Mouse (Mus musculus): ENCODE measurements around the gene Ankrd23. TPM values are rescaled to one million over a fixed set of nuclear protein-coding genes. Genes with fewer than 3 reads are reported as not detected.
A peak's percentile ranks its signal among the peaks of the same experiment; 100 is the strongest.

Ankrd23 gene
- polyA plus RNA-seq, 1 experiment from 2014 or later: 16.3 TPM

DNA sequence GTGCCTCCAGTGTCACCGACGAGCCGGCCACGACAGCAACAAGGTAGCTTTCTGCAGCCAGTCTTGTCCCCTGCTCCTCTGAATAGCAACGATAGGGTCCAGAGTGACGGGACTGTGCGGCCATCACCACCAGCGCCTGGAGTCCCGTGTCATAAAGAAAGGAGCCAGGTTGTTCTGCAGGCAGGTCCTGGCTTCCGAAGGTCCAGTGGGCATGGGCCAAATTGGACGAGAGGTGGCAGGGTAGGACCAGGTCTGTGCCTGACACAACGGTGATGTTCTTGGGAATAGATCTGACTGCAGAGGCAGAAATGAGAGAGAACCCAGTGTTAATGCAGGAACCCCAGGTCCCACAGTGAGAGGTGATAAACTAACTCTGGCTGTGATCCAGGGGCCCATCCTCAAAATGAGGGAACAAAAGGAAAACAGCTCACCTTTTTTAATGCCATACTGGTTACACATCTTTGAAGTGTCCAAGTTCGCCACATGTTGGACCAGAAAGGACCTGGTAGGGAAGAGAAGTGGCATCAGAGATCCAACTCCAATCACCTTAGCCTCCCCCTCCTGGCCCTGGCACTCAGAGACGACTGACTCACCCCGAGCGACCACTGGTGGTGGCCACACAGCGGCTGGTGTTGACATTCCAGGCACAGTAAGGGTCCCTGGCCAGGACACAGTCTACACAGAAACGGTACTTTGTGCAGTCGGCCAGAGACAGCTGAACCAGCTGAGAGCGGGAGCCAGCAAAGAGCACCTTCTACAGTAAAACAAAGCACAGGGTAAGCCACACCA is 13.6 kb upstream of the Ankrd23 start:
- 79% methylated on average over 20 of the region's 20 CpGs for WGBS
- no peaks in the 10 kb centered on the region for H3K27me3 ChIP-seq
- H3K4me1 ChIP-seq (replicated peaks): peaks cover 71% of the 10 kb centered on the region
- H3K9me3 ChIP-seq: no peaks in the 10 kb centered on the region
- no peak overlapping the region for H3K4me2 ChIP-seq
- H3K4me3 ChIP-seq: no peak overlapping the region
- no peak overlapping the region for H3K27ac ChIP-seq
- H3K36me3 ChIP-seq: peaks cover 73% of the 10 kb centered on the region
- ATAC-seq (ENCODE audit: low FRiP score): no peak
- H3K9ac ChIP-seq: peak overlapping the region; percentile 51; the same call in 1 of the 2 replicates

DNA sequence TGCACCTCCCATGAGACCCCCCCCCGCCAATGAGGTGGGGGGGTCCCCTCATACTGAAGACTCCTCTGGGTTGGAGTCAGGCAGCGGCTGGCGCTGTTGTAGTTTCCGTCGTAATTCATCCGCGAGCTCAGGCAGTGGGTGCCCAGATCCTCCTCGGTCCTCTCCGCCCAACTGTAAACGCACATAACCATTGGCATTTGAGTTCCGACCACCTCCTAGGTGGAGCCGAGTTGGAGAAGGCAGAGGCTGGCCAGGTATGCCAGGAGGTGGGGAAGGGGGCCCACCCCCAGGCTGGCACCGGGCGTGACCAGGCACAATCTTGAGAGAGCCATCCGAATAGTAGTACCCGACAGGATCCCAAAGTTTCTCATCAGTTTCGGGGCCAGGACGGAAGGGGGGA is 12.8 kb upstream of the Ankrd23 start:
- no peaks in the 10 kb centered on the region for H3K27me3 ChIP-seq
- peak overlapping the region; percentile 51; the same call in 1 of the 2 replicates for H3K9ac ChIP-seq
- H3K4me3 ChIP-seq: no peak overlapping the region
- H3K4me2 ChIP-seq: 0 out of 2 replicates have a peak overlapping the region, but pooled peaks have one; percentile 13
- no peak for ATAC-seq (ENCODE audit: low FRiP score)
- H3K27ac ChIP-seq: no peak overlapping the region
- H3K36me3 ChIP-seq: peaks cover 66% of the 10 kb centered on the region
- WGBS: 87% methylated on average over 18 of the region's 18 CpGs
- H3K4me1 ChIP-seq (replicated peaks): peaks cover 63% of the 10 kb centered on the region
- no peaks in the 10 kb centered on the region for H3K9me3 ChIP-seq

DNA sequence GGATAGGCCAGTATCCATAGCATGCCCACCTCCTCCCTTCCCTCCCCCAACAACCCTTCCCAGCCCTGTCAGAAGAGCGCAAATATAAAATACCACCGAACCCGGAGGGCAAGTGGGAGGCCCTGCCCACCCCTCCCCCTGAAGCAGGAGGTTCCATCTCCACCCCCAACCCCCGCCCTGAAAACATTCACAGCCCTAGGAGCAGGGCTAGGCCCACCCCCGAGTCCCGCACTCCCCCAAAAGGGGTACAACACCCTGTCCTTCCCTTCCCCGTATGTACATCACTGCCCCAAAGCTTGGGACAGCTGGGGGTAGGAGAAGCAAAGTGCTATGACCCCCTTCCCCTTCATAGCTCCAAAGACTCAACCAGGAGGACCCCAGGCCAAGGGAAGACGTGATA is 12.1 kb upstream of the Ankrd23 start:
- Histone ChIP-seq H3K4me3 (no peak overlapping the region), H3K4me2 (no peak overlapping the region), H3K9ac (peak overlapping the region; percentile 51; the same call in 1 of the 2 replicates), H3K4me1 (replicated peaks) (peaks cover 60% of the 10 kb centered on the region), H3K27me3 (no peaks in the 10 kb centered on the region), H3K27ac (no peak overlapping the region), H3K9me3 (no peaks in the 10 kb centered on the region), H3K36me3 (peaks cover 58% of the 10 kb centered on the region)
- WGBS: 54% methylated on average over 8 of the region's 8 CpGs
- ATAC-seq (ENCODE audit: low FRiP score): no peak

DNA sequence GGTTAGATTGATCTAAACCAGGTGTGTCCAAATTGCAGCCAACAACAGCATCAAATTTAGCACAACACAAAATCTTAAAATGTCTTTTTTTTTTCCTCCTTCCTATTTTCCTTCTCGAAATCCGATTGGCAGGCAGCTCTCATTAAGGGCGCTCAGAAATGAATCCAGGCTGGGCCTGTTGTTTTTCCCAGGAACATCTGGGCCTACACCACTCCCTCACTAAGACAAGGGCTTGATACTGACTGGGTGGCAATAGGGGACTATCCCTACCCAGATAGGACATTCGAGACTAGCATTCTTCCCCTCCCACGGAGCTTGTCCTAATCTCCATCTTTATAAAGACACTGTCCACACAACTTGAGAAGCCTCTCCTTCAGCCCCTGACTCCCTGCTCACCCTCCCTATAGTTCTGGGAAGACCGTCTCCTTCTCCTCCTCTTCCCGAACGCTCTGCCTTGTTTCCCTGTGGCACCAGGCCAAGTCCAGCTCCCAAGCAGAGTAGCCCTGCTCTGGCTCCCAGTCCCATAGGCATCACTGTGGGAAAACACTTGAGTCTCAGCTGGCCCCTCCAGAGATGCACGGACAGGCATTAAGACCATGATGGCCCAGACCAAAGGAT is 11.4 kb upstream of the Ankrd23 start:
- H3K4me3 ChIP-seq: no peak overlapping the region
- no peak for ATAC-seq (ENCODE audit: low FRiP score)
- peaks cover 57% of the 10 kb centered on the region for H3K4me1 ChIP-seq (replicated peaks)
- H3K36me3 ChIP-seq: peaks cover 52% of the 10 kb centered on the region
- no peaks in the 10 kb centered on the region for H3K27me3 ChIP-seq
- 0 out of 2 replicates have a peak overlapping the region, but pooled peaks have one; percentile 1 for H3K4me2 ChIP-seq
- no peaks in the 10 kb centered on the region for H3K9me3 ChIP-seq
- H3K27ac ChIP-seq: peak overlapping the region; percentile 77
- H3K9ac ChIP-seq: peak overlapping the region; percentile 59
- WGBS: 35% methylated on average over 9 of the region's 9 CpGs

DNA sequence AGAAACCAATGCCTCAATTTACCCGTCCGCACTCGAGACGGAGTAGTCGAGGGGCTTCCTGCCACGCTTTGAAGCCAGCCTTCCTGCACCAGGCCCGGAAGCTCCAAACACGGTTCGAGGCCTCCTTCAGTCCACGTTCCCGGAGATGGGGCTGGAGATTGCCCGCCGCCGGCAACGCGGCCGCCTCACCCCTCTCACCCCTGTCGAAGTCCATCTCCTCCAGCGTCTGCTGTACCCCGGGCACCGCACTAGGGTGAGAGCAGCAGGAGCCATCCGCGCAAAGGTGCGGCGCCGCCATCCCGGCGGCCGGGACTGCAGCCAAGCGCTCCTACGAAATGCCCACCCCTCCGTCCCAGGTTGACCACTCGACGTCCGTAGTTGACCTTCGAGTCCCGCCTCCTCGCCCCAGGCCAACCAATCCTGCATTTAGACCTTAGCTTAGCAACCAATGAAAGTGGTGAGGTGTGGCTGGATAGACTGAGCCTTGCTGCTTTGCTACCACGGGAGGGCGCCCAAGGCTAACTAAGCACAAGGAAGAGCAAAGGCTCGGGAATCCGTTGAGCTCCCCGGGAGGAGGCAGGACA is 10.3 kb upstream of the Ankrd23 start, which contains the start of gene Ankrd39:
Gene Ankrd39, minus strand, starts transcription at position 558 of the 584 bp plus-strand sequence.
- Histone ChIP-seq H3K4me2 (peak within 1 kb of the TSS; percentile 63), H3K4me3 (peak within 1 kb of the TSS; percentile 57)
- ATAC-seq (ENCODE audit: low FRiP score): peak; percentile 96

DNA sequence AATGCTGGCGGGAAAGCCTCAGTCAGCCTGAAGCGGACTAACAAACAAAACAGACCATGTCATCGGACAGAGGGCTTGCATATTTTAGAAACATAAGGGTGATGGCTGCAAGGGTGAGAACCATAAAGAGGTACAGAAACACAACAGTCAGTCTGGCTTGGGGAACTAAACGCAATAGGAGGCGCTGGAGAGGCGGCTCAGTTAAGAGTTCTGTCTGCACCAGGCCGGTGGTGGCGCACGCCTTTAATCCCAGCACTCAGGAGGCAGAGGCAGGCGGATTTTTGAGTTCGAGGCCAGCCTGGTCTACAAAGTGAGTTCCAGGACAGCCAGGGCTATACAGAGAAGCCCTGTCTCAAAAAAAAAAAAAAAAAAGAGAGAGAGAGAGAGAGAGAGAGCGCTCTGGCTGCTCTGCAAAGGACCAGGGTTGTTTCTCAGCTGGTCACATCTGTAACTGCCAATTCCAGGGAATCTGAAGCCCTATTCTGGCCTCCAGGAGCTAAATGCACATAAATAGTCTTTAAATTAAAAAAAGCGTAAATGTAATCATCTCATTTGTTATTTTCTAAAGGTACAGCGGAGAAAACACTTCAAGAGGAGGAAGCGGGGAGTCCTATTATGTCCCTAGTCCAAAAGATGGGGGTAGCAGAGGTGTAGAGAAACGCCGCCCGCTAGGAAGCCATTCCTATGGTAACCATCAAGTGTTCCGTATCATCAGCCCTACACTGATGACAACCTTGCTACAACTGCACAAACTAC is 9.3 kb upstream of the Ankrd23 start:
- Histone ChIP-seq H3K4me3 (peak overlapping the region; percentile 57), H3K9me3 (no peaks in the 10 kb centered on the region), H3K4me2 (peak overlapping the region; percentile 63), H3K27ac (no peak overlapping the region), H3K4me1 (replicated peaks) (peaks cover 48% of the 10 kb centered on the region), H3K9ac (peak overlapping the region; percentile 79), H3K27me3 (no peaks in the 10 kb centered on the region), H3K36me3 (peaks cover 42% of the 10 kb centered on the region)
- ATAC-seq (ENCODE audit: low FRiP score): no peak
- 73% methylated on average over 19 of the region's 19 CpGs for WGBS

More for the DNA sequence above, 10.3 kb upstream of the Ankrd23 start, which contains the start of gene Ankrd39:
- no peaks in the 10 kb centered on the region for H3K27me3 ChIP-seq
- peaks cover 57% of the 10 kb centered on the region for H3K4me1 ChIP-seq (replicated peaks)
- no peaks in the 10 kb centered on the region for H3K9me3 ChIP-seq
- peak within 1 kb of the TSS; percentile 79 for H3K9ac ChIP-seq
- under 1% methylated on average over 43 of the region's 43 CpGs for WGBS
- peaks cover 43% of the 10 kb centered on the region for H3K36me3 ChIP-seq
- peak within 1 kb of the TSS; percentile 77 for H3K27ac ChIP-seq

DNA sequence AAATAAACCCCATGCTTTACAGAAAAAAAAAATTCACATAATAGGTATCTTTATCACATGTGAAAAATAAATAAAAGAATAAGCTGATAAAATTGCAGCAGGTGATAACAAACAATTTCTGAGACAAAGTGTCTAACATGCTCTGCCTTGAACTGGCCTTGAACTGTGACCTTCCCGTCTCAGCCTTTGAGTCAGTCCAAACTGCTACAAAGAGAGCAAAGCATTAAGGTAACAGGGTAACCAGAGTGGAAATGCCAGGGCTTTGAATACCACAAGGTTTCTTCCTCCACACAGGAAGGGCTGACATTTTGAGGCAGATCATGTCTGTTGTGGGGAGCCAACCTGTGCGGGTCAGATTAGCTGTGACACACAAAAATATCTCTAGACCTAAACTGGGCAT is 8.7 kb upstream of the Ankrd23 start:
- 84% methylated on average over 2 of the region's 2 CpGs for WGBS
- H3K4me3 ChIP-seq: no peak overlapping the region
- no peak overlapping the region for H3K4me2 ChIP-seq
- ATAC-seq (ENCODE audit: low FRiP score): no peak
- H3K27ac ChIP-seq: no peak overlapping the region
- H3K27me3 ChIP-seq: no peaks in the 10 kb centered on the region
- peaks cover 41% of the 10 kb centered on the region for H3K36me3 ChIP-seq
- 0 out of 2 replicates have a peak overlapping the region, but pooled peaks have one; percentile 19 for H3K9ac ChIP-seq
- no peaks in the 10 kb centered on the region for H3K9me3 ChIP-seq
- H3K4me1 ChIP-seq (replicated peaks): peaks cover 48% of the 10 kb centered on the region

DNA sequence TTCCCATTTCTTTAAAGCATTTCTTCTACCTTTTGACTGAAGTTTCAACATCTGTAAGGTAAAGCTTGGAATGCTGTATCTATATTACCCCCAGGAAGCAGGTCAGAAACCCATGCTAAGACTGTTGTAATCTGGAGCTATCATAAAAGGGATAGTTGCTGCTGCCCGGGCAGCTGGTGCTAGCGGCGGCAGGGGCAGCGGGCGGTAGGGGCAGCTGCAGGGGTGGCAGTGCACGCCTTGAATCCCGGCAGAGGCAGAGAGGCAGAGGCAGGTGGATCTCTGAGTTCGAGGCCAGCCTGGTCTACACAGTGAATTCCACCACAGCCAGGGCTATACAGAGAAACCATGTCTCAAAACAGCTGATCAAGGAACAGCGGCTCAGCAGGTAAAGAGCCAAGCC is 6.2 kb upstream of the Ankrd23 start:
- peaks cover 25% of the 10 kb centered on the region for H3K4me1 ChIP-seq (replicated peaks)
- no peak overlapping the region for H3K4me3 ChIP-seq
- H3K36me3 ChIP-seq: peaks cover 36% of the 10 kb centered on the region
- ATAC-seq (ENCODE audit: low FRiP score): no peak
- no peak overlapping the region for H3K9ac ChIP-seq
- no peaks in the 10 kb centered on the region for H3K27me3 ChIP-seq
- no peak overlapping the region for H3K27ac ChIP-seq
- H3K4me2 ChIP-seq: no peak overlapping the region
- no peaks in the 10 kb centered on the region for H3K9me3 ChIP-seq
- 94% methylated on average over 9 of the region's 9 CpGs for WGBS

DNA sequence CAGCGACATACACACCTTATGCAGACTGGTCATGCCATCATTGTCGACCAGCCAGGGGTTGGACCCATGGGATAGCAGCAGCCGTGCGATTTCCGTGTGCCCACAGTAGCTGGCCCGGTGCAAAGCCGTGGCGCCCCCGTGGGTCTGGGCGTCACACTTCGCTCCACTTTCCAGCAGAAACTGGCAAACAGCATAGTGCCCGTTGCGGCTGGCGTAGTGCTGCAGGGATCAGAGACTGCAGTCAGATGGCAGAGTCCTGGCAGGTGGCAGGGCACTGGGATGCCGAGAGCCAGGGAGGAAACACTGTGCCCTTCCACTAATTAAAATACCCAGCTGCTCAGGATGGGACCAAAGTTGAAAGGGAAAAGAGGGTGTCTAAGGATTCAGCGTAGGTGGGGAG is 5.2 kb upstream of the Ankrd23 start:
- 95% methylated on average over 16 of the region's 16 CpGs for WGBS
- no peak for ATAC-seq (ENCODE audit: low FRiP score)
- Histone ChIP-seq H3K4me2 (no peak overlapping the region), H3K4me1 (replicated peaks) (peaks cover 23% of the 10 kb centered on the region), H3K27me3 (no peaks in the 10 kb centered on the region), H3K9me3 (no peaks in the 10 kb centered on the region), H3K27ac (no peak overlapping the region), H3K4me3 (no peak overlapping the region), H3K36me3 (peaks cover 35% of the 10 kb centered on the region), H3K9ac (no peak overlapping the region)

DNA sequence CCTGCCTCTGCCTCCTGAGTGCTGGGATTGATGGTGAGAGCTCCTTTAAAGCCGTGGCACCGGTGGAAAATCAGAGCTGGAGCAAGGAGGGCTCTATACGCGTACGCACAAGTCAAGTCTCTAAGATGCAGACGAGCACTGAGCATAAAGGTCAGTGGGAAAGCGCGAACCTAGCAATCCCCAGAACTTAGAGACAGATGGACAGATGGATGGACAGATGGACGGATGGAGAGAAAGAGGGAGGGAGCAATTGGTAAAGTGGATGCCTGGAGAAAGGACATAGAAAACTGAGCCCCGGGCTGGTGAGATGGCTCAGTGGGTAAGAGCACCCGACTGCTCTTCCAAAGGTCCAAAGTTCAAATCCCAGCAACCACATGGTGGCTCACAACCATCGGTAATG is 4.1 kb upstream of the Ankrd23 start:
- Histone ChIP-seq H3K4me1 (replicated peaks) (peaks cover 13% of the 10 kb centered on the region), H3K27me3 (no peaks in the 10 kb centered on the region), H3K9me3 (no peaks in the 10 kb centered on the region), H3K4me3 (no peak overlapping the region), H3K9ac (no peak overlapping the region), H3K27ac (no peak overlapping the region), H3K4me2 (no peak overlapping the region), H3K36me3 (peaks cover 41% of the 10 kb centered on the region)
- no peak for ATAC-seq (ENCODE audit: low FRiP score)
- 94% methylated on average over 12 of the region's 12 CpGs for WGBS

DNA sequence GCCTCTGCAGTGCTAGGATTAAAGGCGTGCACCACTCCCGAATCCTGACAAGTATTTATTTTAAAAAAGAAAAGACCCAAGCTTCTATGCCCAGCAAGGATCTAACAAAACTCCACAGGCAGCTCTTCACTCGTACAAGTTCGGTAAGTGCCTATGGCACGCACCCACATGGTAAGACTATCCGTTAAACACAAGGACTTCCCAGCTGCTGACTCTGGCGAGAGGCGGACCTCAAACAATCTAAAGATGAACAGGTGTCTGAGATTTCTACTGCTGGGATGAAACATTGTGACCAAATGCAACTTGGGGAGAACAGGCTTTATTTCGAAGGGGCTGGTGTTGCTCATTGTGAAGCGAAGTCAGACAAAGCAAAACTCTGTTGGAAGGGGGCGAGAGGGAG is 3.4 kb upstream of the Ankrd23 start:
- ATAC-seq (ENCODE audit: low FRiP score): no peak
- H3K27ac ChIP-seq: no peak overlapping the region
- H3K9me3 ChIP-seq: no peaks in the 10 kb centered on the region
- H3K4me2 ChIP-seq: no peak overlapping the region
- H3K36me3 ChIP-seq: peaks cover 42% of the 10 kb centered on the region
- H3K27me3 ChIP-seq: no peaks in the 10 kb centered on the region
- no peak overlapping the region for H3K4me3 ChIP-seq
- H3K4me1 ChIP-seq (replicated peaks): 0 out of 2 replicates have a peak, but pooled peaks cover 8% of the 10 kb centered on the region
- 95% methylated on average over 11 of the region's 11 CpGs for WGBS
- no peak overlapping the region for H3K9ac ChIP-seq

DNA sequence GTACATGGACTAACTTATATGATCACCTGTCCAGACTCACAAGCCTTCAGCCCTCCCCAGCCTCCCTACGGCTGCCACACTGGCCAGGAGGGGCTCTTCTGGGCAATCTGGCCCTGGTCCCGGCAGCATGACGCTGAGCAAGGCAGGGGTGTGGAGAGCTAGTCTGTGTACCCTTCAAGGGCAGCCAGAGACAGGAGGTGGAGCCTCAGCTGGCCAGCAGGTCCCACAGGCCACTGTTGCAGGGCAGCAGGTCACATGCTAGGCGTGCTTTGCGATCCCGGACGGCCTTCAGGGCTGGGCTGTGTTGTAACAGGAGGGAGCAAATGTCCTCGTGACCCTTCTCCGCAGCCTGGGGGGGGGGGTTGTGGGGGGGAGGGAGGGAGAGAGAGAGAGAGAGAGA is 2.5 kb upstream of the Ankrd23 start, which contains the start of gene Gm42417:
Gene Gm42417, minus strand, starts transcription at position 244 of the 400 bp plus-strand sequence.
- peaks cover 42% of the 10 kb centered on the region for H3K36me3 ChIP-seq
- no peak for ATAC-seq (ENCODE audit: low FRiP score)
- WGBS: 54% methylated on average over 9 of the region's 9 CpGs

More for the DNA sequence above, 2.5 kb upstream of the Ankrd23 start, which contains the start of gene Gm42417:
- H3K9me3 ChIP-seq: no peaks in the 10 kb centered on the region
- no peak within 1 kb of the TSS for H3K27ac ChIP-seq
- H3K4me2 ChIP-seq: no peak within 1 kb of the TSS
- H3K4me1 ChIP-seq (replicated peaks): 0 out of 2 replicates have a peak, but pooled peaks cover 8% of the 10 kb centered on the region
- H3K4me3 ChIP-seq: no peak within 1 kb of the TSS
- H3K9ac ChIP-seq: no peak within 1 kb of the TSS
- no peaks in the 10 kb centered on the region for H3K27me3 ChIP-seq
